Mouse (Mus musculus) forebrain, postnatal 0 days (tissue): ENCODE data around the gene Hoxa10. TPM values are rescaled to one million over a fixed set of nuclear protein-coding genes. Genes with fewer than 3 reads are reported as not detected.
A peak's percentile ranks its signal among the peaks of the same experiment; 100 is the strongest.

Experiments used
- ATAC-seq: fragments of 200-750 bp; cut with Nextera tagmentation; 2 replicates; pipeline ENCODE4 v1.8.0; 2017; ENCODE audit warnings: mild to moderate bottlenecking, moderate library complexity
- DNase-seq: peaks from one replicate; pipeline ENCODE4 v3.0.0-alpha.2; 2015
- H3K27ac ChIP-seq: fragments of 300-500 bp; sonication (generic); 2 replicates; pipeline ENCODE4 v1.5.1; 2014; ENCODE audit warnings: low read depth, mild to moderate bottlenecking, antibody characterized with exemption, low read length, moderate library complexity, mixed read lengths
- H3K27me3 ChIP-seq: fragments of 300-500 bp; sonication (generic); 2 replicates; pipeline ENCODE4 v1.6.1; 2014; ENCODE audit warnings: mild to moderate bottlenecking, low read length, mixed read lengths; ENCODE audit not compliant: insufficient read depth
- H3K36me3 ChIP-seq: fragments of 300-500 bp; sonication (generic); 2 replicates; pipeline ENCODE4 v1.6.1; 2014; ENCODE audit warnings: mild to moderate bottlenecking, moderate library complexity; ENCODE audit not compliant: insufficient read depth
- H3K4me1 ChIP-seq: fragments of 300-500 bp; sonication (generic); 2 replicates; pipeline ENCODE4 v1.6.1; 2014; ENCODE audit warnings: antibody characterized with exemption; ENCODE audit not compliant: insufficient read depth
- H3K4me2 ChIP-seq: fragments of 300-500 bp; sonication (generic); 2 replicates; pipeline ENCODE4 v1.6.1; 2014; ENCODE audit warnings: low read depth, mild to moderate bottlenecking, moderate library complexity
- H3K4me3 ChIP-seq: fragments of 300-500 bp; sonication (generic); 2 replicates; pipeline ENCODE4 v1.5.1; 2014; ENCODE audit warnings: low read depth, low read length, mixed read lengths
- H3K9ac ChIP-seq: fragments of 300-500 bp; sonication (generic); 2 replicates; pipeline ENCODE4 v1.6.1; 2014; ENCODE audit warnings: mild to moderate bottlenecking
- H3K9me3 ChIP-seq: fragments of 300-500 bp; sonication (generic); 2 replicates; pipeline ENCODE4 v1.6.1; 2016; ENCODE audit warnings: low read length
- CTCF ChIP-seq: sonication (generic); IDR thresholded peaks from 2 replicates; pipeline ENCODE4 v1.5.1; 2016; ENCODE audit warnings: antibody characterized with exemption, control low read depth, low read depth
- WGBS: fragments of 180-500 bp; shearing (Covaris S2); extraction: QIAGEN DNeasy Blood & Tissue Kit; methylation state at CpG from one replicate; pipeline ENCODE4 v1.1.7; 2014; 5-methylcytosine and 5-hydroxymethylcytosine counted together
- polyA plus RNA-seq: library from polyadenylated mRNA; unstranded; fragments of >200 nt; fragmentation: Nextera tagmentation; extraction: Ambion mirVana; gene quantifications from 2 replicates; pipeline ENCODE4 v1.2.1, GENCODE M21; 2015
- total RNA-seq: library from RNA; depleted of rRNA; stranded (reverse); fragments of >200 nt; gene quantifications from 2 replicates; pipeline ENCODE4 v1.2.3, GENCODE M21; 2014

The Hoxa10 gene
- total and polyA plus RNA-seq, 2 experiments from 2014 or later = not detected

DNA sequence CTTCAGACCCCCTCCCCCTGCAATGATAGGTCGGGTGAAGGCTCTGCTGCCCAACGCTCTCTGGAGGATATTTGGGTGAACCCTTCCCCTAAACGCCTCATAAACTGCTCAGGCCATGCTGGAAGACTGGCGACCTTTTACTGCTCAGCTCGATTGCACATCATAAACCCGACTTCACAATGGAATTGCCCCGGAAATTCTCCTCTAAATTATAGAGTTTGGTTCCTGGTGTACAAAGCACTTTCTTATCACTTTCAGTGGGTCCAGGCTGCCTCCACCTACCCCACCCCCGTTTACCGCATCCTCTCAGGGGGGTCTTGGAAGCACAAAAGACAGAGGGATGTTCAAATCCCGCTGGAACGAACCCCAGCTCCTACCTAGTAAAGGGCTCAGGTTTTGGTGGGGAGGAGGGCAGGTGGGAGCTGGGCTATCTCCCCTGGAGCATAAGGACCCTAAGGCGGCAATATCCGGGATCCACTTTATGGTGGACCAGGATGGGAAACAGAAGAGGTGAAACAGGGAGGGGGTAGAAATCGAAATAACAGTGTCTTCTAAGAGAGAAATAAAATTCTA lies 21.9 kb downstream of the Hoxa10 start:
- Histone ChIP-seq H3K9ac (no peak overlapping the region), H3K27ac (no peak overlapping the region), H3K4me1 (peaks cover 4% of the 10 kb centered on the region; the same call in 1 of the 2 replicates), H3K27me3 (peaks cover 99% of the 10 kb centered on the region), H3K9me3 (no peaks in the 10 kb centered on the region), H3K4me3 (no peak overlapping the region), H3K36me3 (no peaks in the 10 kb centered on the region), H3K4me2 (no peak overlapping the region)
- no peak for DNase-seq
- 5% methylated on average over 14 of the region's 14 CpGs for WGBS
- no peak for TF ChIP-seq CTCF
- no peak for ATAC-seq

DNA sequence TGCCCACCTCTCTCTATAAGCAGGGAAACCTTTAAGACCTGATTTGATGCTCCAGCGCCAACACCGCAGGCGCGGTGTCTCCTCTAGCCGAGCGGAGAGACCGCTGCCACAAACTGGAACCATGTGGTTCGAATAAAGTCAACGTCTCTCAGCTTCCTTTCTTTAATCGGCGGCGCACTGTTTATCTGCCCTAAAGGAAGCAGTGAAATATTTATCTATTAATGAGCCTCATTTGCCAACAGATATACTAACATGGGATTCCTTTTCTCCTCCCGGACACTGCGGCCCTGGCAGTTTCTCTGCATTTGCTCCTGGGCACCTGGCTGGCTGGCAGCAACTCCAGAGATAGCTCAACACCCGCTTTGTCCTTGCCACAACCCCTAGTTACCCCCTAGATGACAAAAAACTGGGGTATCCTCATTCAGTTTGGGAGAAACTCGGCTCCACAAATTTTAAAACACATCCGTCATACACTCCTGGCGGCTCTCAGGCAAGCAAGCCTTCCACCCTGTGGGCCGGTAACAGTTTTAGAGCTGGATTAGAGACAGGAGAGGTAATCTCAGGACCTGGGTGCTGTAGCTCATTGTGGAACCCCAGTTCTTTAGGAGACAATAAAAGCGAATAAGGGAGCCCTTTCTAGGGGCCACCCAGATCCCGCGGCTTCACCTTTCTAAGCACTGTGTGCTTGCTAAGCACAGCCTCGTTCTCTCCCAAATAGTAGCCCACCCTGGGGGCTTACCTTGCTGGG lies 22.6 kb downstream of the Hoxa10 start:
- WGBS = 5% methylated on average over 23 of the region's 23 CpGs
- Histone ChIP-seq H3K36me3 (no peaks in the 10 kb centered on the region), H3K4me2 (no peak overlapping the region), H3K4me3 (no peak overlapping the region), H3K27me3 (peaks cover 99% of the 10 kb centered on the region), H3K4me1 (peaks cover 4% of the 10 kb centered on the region; the same call in 1 of the 2 replicates), H3K27ac (no peak overlapping the region), H3K9ac (no peak overlapping the region), H3K9me3 (no peaks in the 10 kb centered on the region)
- DNase-seq = no peak
- no peak for TF ChIP-seq CTCF
- ATAC-seq = no peak

- DNase-seq (no peak), ATAC-seq (no peak)
- under 1% methylated on average over 25 of the region's 25 CpGs for WGBS
- H3K4me3 ChIP-seq = peak overlapping the region; percentile 12; the same call in 1 of the 2 replicates
- no peaks in the 10 kb centered on the region for H3K9me3 ChIP-seq
- H3K36me3 ChIP-seq = no peaks in the 10 kb centered on the region
- no peak for TF ChIP-seq CTCF
- peak overlapping the region; percentile 9; the same call in 1 of the 2 replicates for H3K4me2 ChIP-seq
- no peak overlapping the region for H3K9ac ChIP-seq
- peaks cover 98% of the 10 kb centered on the region for H3K27me3 ChIP-seq
- peaks cover 4% of the 10 kb centered on the region; the same call in 1 of the 2 replicates for H3K4me1 ChIP-seq
- H3K27ac ChIP-seq = no peak overlapping the region
Measured at GRCm38 (mm10) chr6:52217459-52217768, 23.2 kb downstream of the Hoxa10 start.

DNA sequence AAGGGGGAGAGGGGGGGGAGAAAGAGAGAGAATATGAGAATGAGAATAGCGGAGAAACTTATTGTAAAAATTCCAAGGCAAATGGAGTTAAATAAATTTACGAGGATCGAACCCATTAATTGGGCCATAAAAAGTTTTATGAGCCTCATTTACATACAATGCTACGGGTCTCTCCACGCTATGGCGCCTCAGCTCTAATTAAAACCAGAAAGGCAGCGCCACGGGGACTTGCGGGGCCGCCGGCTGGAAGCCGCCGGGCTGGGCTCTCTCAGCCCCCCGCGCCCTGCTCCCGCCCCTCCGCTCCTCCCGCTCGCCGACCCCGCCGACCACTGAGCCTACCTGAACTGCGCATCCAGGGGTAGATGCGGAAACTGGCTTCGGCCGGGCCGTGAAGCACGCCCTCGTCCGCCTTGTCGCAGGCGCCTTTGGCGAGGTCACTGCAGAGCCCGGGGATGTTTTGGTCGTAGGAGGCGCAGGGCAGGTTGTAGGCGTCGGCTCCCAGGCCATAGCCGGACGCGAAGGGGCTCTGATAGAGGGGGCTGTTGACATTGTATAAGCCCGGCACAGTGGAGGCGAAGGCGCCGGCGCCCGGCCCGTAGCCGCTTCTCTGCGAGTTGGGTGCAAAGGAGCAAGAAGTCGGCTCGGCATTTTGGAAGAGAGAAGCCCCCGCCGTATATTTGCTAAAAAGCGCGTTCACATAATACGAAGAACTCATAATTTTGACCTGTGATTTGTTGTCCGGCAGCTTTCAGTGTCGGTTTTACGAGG lies 23.8 kb downstream of the Hoxa10 start:
- H3K4me3 ChIP-seq = peak overlapping the region; percentile 12; the same call in 1 of the 2 replicates
- H3K4me2 ChIP-seq = peak overlapping the region; percentile 9; the same call in 1 of the 2 replicates
- H3K9ac ChIP-seq = no peak overlapping the region
- H3K9me3 ChIP-seq = no peaks in the 10 kb centered on the region
- H3K27me3 ChIP-seq = peaks cover 98% of the 10 kb centered on the region
- 3% methylated on average over 60 of the region's 60 CpGs for WGBS
- TF ChIP-seq CTCF = no peak
- peaks cover 4% of the 10 kb centered on the region; the same call in 1 of the 2 replicates for H3K4me1 ChIP-seq
- no peak for ATAC-seq
- DNase-seq = no peak
- H3K36me3 ChIP-seq = no peaks in the 10 kb centered on the region
- no peak overlapping the region for H3K27ac ChIP-seq

- 2% methylated on average over 30 of the region's 30 CpGs for WGBS
- no peak for TF ChIP-seq CTCF
- no peak for DNase-seq
- H3K4me2 ChIP-seq = no peak overlapping the region
- peaks cover 4% of the 10 kb centered on the region; the same call in 1 of the 2 replicates for H3K4me1 ChIP-seq
- no peaks in the 10 kb centered on the region for H3K36me3 ChIP-seq
- H3K9me3 ChIP-seq = no peaks in the 10 kb centered on the region
- H3K27me3 ChIP-seq = peaks cover 98% of the 10 kb centered on the region
- H3K9ac ChIP-seq = no peak overlapping the region
- ATAC-seq = no peak
- H3K4me3 ChIP-seq = no peak overlapping the region
- no peak overlapping the region for H3K27ac ChIP-seq
Measured at GRCm38 (mm10) chr6:52215771-52216535, 24.7 kb downstream of the Hoxa10 start.

DNA sequence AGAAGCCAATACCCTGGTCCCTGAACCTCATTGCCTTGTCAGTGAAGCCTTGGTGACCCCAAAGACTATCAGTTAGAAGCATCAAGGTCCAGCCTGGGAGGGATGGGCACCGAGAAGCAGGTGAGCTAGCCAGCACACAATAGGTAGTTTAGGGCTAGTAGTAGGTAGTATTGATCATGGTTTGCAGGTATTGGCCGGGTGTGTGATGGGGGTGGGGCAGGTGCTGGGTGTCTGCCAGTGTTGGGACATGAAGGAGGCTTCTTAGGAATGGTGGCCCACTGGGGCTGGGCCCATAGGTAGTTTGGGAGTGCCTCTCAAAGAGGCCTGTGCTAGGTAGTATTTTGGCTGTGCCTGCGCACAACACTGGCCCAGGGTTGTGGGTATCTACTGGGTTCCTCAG lies 25.6 kb downstream of the Hoxa10 start:
- Histone ChIP-seq H3K27me3 (peaks cover 97% of the 10 kb centered on the region), H3K9ac (no peak overlapping the region), H3K4me2 (no peak overlapping the region), H3K36me3 (no peaks in the 10 kb centered on the region), H3K27ac (no peak overlapping the region), H3K4me1 (peaks cover 4% of the 10 kb centered on the region; the same call in 1 of the 2 replicates), H3K9me3 (no peaks in the 10 kb centered on the region), H3K4me3 (no peak overlapping the region)
- ATAC-seq = no peak
- no peak for TF ChIP-seq CTCF
- 9% methylated on average over 3 of the region's 3 CpGs for WGBS
- no peak for DNase-seq
